Mouse (Mus musculus) G1E (cell line): ENCODE measurements around the gene 4930402F06Rik.

Source experiments
- CTCF ChIP-seq: IDR thresholded peaks from 2 replicates; pipeline ENCODE4 v1.5.1; 2012; ENCODE audit warnings: low read depth, low read length, inconsistent platforms, mixed read lengths
- GATA1 ChIP-seq: IDR thresholded peaks from 2 replicates; pipeline ENCODE4 v1.6.1; 2012; ENCODE audit warnings: borderline replicate concordance, low read length, inconsistent platforms, mixed read lengths
- GATA2 ChIP-seq: IDR thresholded peaks from 2 replicates; pipeline ENCODE4 v1.6.1; 2012; ENCODE audit warnings: low read depth, low read length, inconsistent platforms, borderline replicate concordance
- TAL1 ChIP-seq: conservative IDR thresholded peaks from 2 replicates; pipeline ENCODE4 v1.6.1; 2012; ENCODE audit warnings: low read depth, low read length, inconsistent platforms, mixed read lengths

DNA sequence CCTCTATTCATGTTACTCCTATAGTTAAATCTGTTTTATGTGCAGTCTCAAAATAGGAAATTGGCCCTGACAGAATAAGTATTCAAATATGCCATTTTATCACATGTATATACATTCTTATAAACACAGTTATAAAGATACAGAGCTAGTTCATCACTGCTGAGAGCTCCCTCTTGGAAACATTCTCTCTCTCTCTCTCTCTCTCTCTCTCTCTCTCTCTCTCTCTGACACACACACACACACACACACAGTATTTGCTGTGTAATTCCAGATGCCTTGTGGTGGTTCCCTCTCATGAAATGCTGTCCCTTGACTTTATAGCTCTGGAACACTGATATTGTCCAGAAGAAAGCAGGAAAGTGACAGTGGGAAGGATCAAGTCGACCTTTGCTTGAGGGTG lies 58.9 kb downstream of the 4930402F06Rik start:
- TF ChIP-seq CTCF (no peak), GATA1 (no peak), GATA2 (no peak), TAL1 (no peak)
